Mouse (Mus musculus): ENCODE measurements at regions not wholly inside any gene's neighbourhood (a gene's known extent, or its start where the extent isn't known, plus 50 kb on each side); places are given as distances from the start of the nearest gene placed in this dataset.
"Not testable (repeated sequence)": the region's sequence is repeated elsewhere in the genome, so short reads cannot be mapped to it uniquely, and the experiment has no call there.

- ATAC-seq (ENCODE audit: insufficient number of reproducible peaks, insufficient read depth, low FRiP score, low TSS enrichment, low read depth), result no peak
- Histone ChIP-seq H3K9me3 (no peaks in the 10 kb centered on the region), H3K9ac (replicated peaks) (no peak overlapping the region), H3K4me3 (replicated peaks) (no peak overlapping the region), H3K27ac (no peak overlapping the region), H3K27me3 (no peaks in the 10 kb centered on the region), H3K4me1 (replicated peaks) (no peaks in the 10 kb centered on the region), H3K4me2 (peak overlapping the region; percentile 18; the same call in 1 of the 2 replicates), H3K36me3 (no peaks in the 10 kb centered on the region)
- WGBS, result 60% methylated on average over 8 of the region's 8 CpGs
Measured at GRCm38 (mm10) chr10:57001723-57002110, 484.5 kb upstream of the Hsf2 start.

GRCm38 (mm10) chr10:57037641-57038040, 448.5 kb upstream of the Hsf2 start:
- Histone ChIP-seq H3K9ac (replicated peaks) (no peak overlapping the region), H3K4me3 (replicated peaks) (no peak overlapping the region), H3K27me3 (no peaks in the 10 kb centered on the region), H3K9me3 (no peaks in the 10 kb centered on the region), H3K27ac (no peak overlapping the region), H3K36me3 (no peaks in the 10 kb centered on the region), H3K4me2 (no peak overlapping the region), H3K4me1 (replicated peaks) (peaks cover 26% of the 10 kb centered on the region)
- 82% methylated on average over 2 of the region's 2 CpGs for WGBS
- no peak for ATAC-seq (ENCODE audit: insufficient number of reproducible peaks, insufficient read depth, low FRiP score, low TSS enrichment, low read depth)

- Histone ChIP-seq H3K27me3 (no peaks in the 10 kb centered on the region), H3K4me2 (peak overlapping the region; percentile 29), H3K4me3 (replicated peaks) (no peak overlapping the region), H3K9me3 (no peaks in the 10 kb centered on the region), H3K27ac (peak overlapping the region; percentile 78), H3K9ac (replicated peaks) (no peak overlapping the region), H3K36me3 (no peaks in the 10 kb centered on the region), H3K4me1 (replicated peaks) (peaks cover 26% of the 10 kb centered on the region)
- ATAC-seq (ENCODE audit: insufficient number of reproducible peaks, insufficient read depth, low FRiP score, low TSS enrichment, low read depth), result peak; percentile 85
- WGBS, result 11% methylated on average over 5 of the region's 5 CpGs
Measured at GRCm38 (mm10) chr10:57040201-57040600, 446.0 kb upstream of the Hsf2 start.

- 55% methylated on average over 2 of the region's 2 CpGs for WGBS
Measured at GRCm38 (mm10) chr10:57046021-57046420, 440.2 kb upstream of the Hsf2 start.

GRCm38 (mm10) chr10:57046891-57047290, 439.3 kb upstream of the Hsf2 start:
- Histone ChIP-seq H3K27ac (no peak overlapping the region), H3K4me2 (no peak overlapping the region), H3K4me1 (replicated peaks) (no peaks in the 10 kb centered on the region), H3K9ac (replicated peaks) (no peak overlapping the region), H3K4me3 (replicated peaks) (no peak overlapping the region), H3K36me3 (no peaks in the 10 kb centered on the region), H3K27me3 (no peaks in the 10 kb centered on the region), H3K9me3 (no peaks in the 10 kb centered on the region)
- no peak for ATAC-seq (ENCODE audit: insufficient number of reproducible peaks, insufficient read depth, low FRiP score, low TSS enrichment, low read depth)
- WGBS, result 68% methylated on average over 2 of the region's 2 CpGs

More at GRCm38 (mm10) chr10:57046021-57046420, 440.2 kb upstream of the Hsf2 start:
- H3K4me2 ChIP-seq, result no peak overlapping the region
- no peaks in the 10 kb centered on the region for H3K36me3 ChIP-seq
- ATAC-seq (ENCODE audit: insufficient number of reproducible peaks, insufficient read depth, low FRiP score, low TSS enrichment, low read depth), result no peak
- H3K4me3 ChIP-seq (replicated peaks), result no peak overlapping the region
- H3K27ac ChIP-seq, result no peak overlapping the region
- no peak overlapping the region for H3K9ac ChIP-seq (replicated peaks)
- no peaks in the 10 kb centered on the region for H3K9me3 ChIP-seq
- H3K4me1 ChIP-seq (replicated peaks), result peaks cover 7% of the 10 kb centered on the region
- no peaks in the 10 kb centered on the region for H3K27me3 ChIP-seq

- no peak for ATAC-seq (ENCODE audit: insufficient number of reproducible peaks, insufficient read depth, low FRiP score, low TSS enrichment, low read depth)
- no peak overlapping the region for H3K4me2 ChIP-seq
Measured at GRCm38 (mm10) chr10:57047719-57048118, 438.5 kb upstream of the Hsf2 start.

GRCm38 (mm10) chr10:57053375-57053774, 432.8 kb upstream of the Hsf2 start:
- not testable (repeated sequence) for H3K4me1 ChIP-seq (replicated peaks); H3K4me2 ChIP-seq; H3K27me3 ChIP-seq

More at GRCm38 (mm10) chr10:57047719-57048118, 438.5 kb upstream of the Hsf2 start:
- Histone ChIP-seq H3K9ac (replicated peaks) (no peak overlapping the region), H3K27ac (no peak overlapping the region), H3K4me1 (replicated peaks) (no peaks in the 10 kb centered on the region), H3K9me3 (no peaks in the 10 kb centered on the region), H3K4me3 (replicated peaks) (no peak overlapping the region), H3K36me3 (no peaks in the 10 kb centered on the region), H3K27me3 (no peaks in the 10 kb centered on the region)

GRCm38 (mm10) chr10:57090131-57090530, 396.1 kb upstream of the Hsf2 start:
- WGBS, result 91% methylated on average over 2 of the region's 2 CpGs
- ATAC-seq (ENCODE audit: insufficient number of reproducible peaks, insufficient read depth, low FRiP score, low TSS enrichment, low read depth), result no peak

More at GRCm38 (mm10) chr10:57053375-57053774, 432.8 kb upstream of the Hsf2 start:
- H3K36me3 ChIP-seq; H3K27ac ChIP-seq; H3K4me3 ChIP-seq (replicated peaks); ATAC-seq (ENCODE audit: insufficient number of reproducible peaks, insufficient read depth, low FRiP score, low TSS enrichment, low read depth); H3K9ac ChIP-seq (replicated peaks); H3K9me3 ChIP-seq: not testable (repeated sequence)
- WGBS, result 82% methylated on average over 2 of the region's 2 CpGs

GRCm38 (mm10) chr10:57095920-57096319, 390.3 kb upstream of the Hsf2 start:
- H3K27ac ChIP-seq, result no peak overlapping the region
- no peaks in the 10 kb centered on the region for H3K9me3 ChIP-seq
- H3K9ac ChIP-seq (replicated peaks), result no peak overlapping the region
- no peaks in the 10 kb centered on the region for H3K4me1 ChIP-seq (replicated peaks)
- H3K27me3 ChIP-seq, result no peaks in the 10 kb centered on the region
- ATAC-seq (ENCODE audit: insufficient number of reproducible peaks, insufficient read depth, low FRiP score, low TSS enrichment, low read depth), result no peak
- WGBS, result 54% methylated on average over 3 of the region's 3 CpGs
- H3K4me2 ChIP-seq, result no peak overlapping the region
- H3K4me3 ChIP-seq (replicated peaks), result no peak overlapping the region
- no peaks in the 10 kb centered on the region for H3K36me3 ChIP-seq

More at GRCm38 (mm10) chr10:57090131-57090530, 396.1 kb upstream of the Hsf2 start:
- no peak overlapping the region for H3K27ac ChIP-seq
- no peak overlapping the region for H3K4me2 ChIP-seq
- H3K4me1 ChIP-seq (replicated peaks), result no peaks in the 10 kb centered on the region
- H3K9ac ChIP-seq (replicated peaks), result no peak overlapping the region
- no peaks in the 10 kb centered on the region for H3K9me3 ChIP-seq
- no peaks in the 10 kb centered on the region for H3K36me3 ChIP-seq
- no peak overlapping the region for H3K4me3 ChIP-seq (replicated peaks)
- no peaks in the 10 kb centered on the region for H3K27me3 ChIP-seq

GRCm38 (mm10) chr10:57113359-57113758, 372.8 kb upstream of the Hsf2 start:
- H3K27me3 ChIP-seq, result no peaks in the 10 kb centered on the region
- WGBS, result 93% methylated on average over 2 of the region's 2 CpGs
- H3K4me2 ChIP-seq, result no peak overlapping the region
- no peak overlapping the region for H3K27ac ChIP-seq
- no peak overlapping the region for H3K4me3 ChIP-seq (replicated peaks)
- no peaks in the 10 kb centered on the region for H3K9me3 ChIP-seq
- no peak for ATAC-seq (ENCODE audit: insufficient number of reproducible peaks, insufficient read depth, low FRiP score, low TSS enrichment, low read depth)
- no peak overlapping the region for H3K9ac ChIP-seq (replicated peaks)
- H3K4me1 ChIP-seq (replicated peaks), result no peaks in the 10 kb centered on the region
- no peaks in the 10 kb centered on the region for H3K36me3 ChIP-seq

GRCm38 (mm10) chr10:57114696-57115271, 371.4 kb upstream of the Hsf2 start:
- no peak for ATAC-seq (ENCODE audit: insufficient number of reproducible peaks, insufficient read depth, low FRiP score, low TSS enrichment, low read depth)

GRCm38 (mm10) chr10:57121514-57121913, 364.7 kb upstream of the Hsf2 start:
- no peak for ATAC-seq (ENCODE audit: insufficient number of reproducible peaks, insufficient read depth, low FRiP score, low TSS enrichment, low read depth)
- no peak overlapping the region for H3K9ac ChIP-seq (replicated peaks)
- no peak overlapping the region for H3K4me3 ChIP-seq (replicated peaks)
- H3K4me2 ChIP-seq, result no peak overlapping the region
- WGBS, result 91% methylated on average over 1 of the region's 1 CpGs
- no peaks in the 10 kb centered on the region for H3K27me3 ChIP-seq
- H3K36me3 ChIP-seq, result no peaks in the 10 kb centered on the region
- no peaks in the 10 kb centered on the region for H3K9me3 ChIP-seq
- no peaks in the 10 kb centered on the region for H3K4me1 ChIP-seq (replicated peaks)
- H3K27ac ChIP-seq, result no peak overlapping the region

More at GRCm38 (mm10) chr10:57114696-57115271, 371.4 kb upstream of the Hsf2 start:
- no peaks in the 10 kb centered on the region for H3K4me1 ChIP-seq (replicated peaks)
- H3K36me3 ChIP-seq, result no peaks in the 10 kb centered on the region
- H3K4me2 ChIP-seq, result no peak overlapping the region
- H3K9me3 ChIP-seq, result no peaks in the 10 kb centered on the region
- H3K27me3 ChIP-seq, result no peaks in the 10 kb centered on the region
- H3K9ac ChIP-seq (replicated peaks), result no peak overlapping the region
- WGBS, result 88% methylated on average over 8 of the region's 8 CpGs
- H3K27ac ChIP-seq, result no peak overlapping the region
- H3K4me3 ChIP-seq (replicated peaks), result no peak overlapping the region
